Mouse (Mus musculus) embryonic stem cell, embryonic (primary cell): Measurements from ENCODE around the gene Gtf2a1.

Experiments
- CTCF ChIA-PET, 4 experiments: fragments of 300-600 bp in 2 of 4; fragments of 350-600 bp in 2 of 4; sonication (Branson Sonifier 250); formaldehyde crosslinking; loops; one replicate each; lab custom pipeline; 2022; ENCODE audit warnings: inconsistent platforms in 2 of 4; lab: Charles Lee
- POLR2A ChIA-PET, 4 experiments: fragments of 300-600 bp in 2 of 4; fragments of 350-600 bp in 2 of 4; sonication (Branson Sonifier 250); formaldehyde crosslinking; loops; one replicate each; lab custom pipeline; 2022; ENCODE audit warnings: antibody characterized with exemption in 4 of 4, inconsistent platforms in 1 of 4; lab: Charles Lee

Gtf2a1 gene

DNA sequence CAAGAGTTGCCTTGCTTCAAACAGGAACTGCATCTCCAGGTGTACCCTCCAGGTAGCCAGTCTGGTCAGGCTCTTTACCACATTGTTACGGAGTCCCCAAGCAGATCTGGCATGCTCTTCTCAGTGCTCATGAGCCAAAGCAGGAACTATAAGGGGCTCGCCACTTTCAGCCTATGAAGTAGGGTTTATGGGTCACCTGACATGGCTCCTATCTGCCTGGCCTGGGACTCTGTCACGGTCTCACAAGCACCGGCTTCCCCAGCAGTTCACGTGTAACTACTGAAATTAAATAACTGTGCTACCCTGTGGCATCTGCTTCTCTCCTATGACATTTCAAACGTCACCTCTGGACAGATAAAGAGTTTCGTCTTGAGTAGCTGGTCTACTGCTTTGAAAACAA is 50.1 kb downstream of the Gtf2a1 start:
- ChIA-PET POLR2A (interaction anchor here in 2 of 4 experiments (1.0 to 1.2 kb wide), 2 partner anchors 29 to 139 kb away, joined by 3 read pairs; no protein-coding TSS in a partner anchor), CTCF (interaction anchor here in 1 of 4 experiments (0.5 kb wide), 1 partner anchor 135 kb away, joined by 3 read pairs; no protein-coding TSS in a partner anchor)

DNA sequence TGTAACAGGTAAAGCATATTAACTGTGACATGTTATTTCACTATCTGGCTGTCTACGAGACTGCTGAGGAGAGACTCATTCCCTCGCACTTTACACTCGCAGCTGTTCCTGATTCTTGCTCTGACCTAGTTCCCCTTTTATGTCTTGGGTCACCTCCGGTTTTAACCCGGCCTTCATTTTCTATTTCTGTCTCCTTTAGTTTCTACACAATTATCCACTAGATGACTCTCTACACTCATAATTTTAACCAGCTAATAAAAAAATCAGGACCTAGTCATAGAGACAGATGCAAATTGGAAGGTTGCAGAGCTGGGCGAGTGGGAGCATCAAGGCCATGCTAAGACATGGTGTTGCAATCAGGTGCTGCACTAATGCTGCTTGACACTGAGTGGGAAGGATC is 55.8 kb downstream of the Gtf2a1 start:
- POLR2A ChIA-PET, result no interaction called here
- CTCF ChIA-PET, result interaction anchor here in 1 of 4 experiments (1.0 kb wide), 1 partner anchor 255 kb away, joined by 7 read pairs; no protein-coding TSS in a partner anchor

DNA sequence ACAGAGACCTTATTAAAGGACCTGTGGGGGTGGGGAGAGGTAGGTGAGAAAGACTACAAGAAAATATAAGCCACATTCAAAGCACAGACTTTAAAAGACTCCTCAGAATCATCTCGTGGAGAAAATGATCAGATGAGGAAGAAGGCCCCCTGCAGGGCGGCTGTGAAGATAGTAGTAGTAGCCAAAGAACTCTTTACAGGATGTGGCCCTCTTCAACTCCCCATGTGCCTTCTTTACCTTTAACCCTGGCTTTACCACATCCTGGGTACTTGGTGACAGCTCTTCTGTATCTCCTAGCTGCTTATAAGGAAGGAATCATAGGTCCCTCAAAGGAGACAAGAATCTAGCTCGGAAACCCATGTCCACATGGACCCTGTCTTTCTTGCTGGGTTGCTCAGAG is 66.7 kb downstream of the Gtf2a1 start:
- ChIA-PET CTCF (no interaction called here), POLR2A (no interaction called here)

DNA sequence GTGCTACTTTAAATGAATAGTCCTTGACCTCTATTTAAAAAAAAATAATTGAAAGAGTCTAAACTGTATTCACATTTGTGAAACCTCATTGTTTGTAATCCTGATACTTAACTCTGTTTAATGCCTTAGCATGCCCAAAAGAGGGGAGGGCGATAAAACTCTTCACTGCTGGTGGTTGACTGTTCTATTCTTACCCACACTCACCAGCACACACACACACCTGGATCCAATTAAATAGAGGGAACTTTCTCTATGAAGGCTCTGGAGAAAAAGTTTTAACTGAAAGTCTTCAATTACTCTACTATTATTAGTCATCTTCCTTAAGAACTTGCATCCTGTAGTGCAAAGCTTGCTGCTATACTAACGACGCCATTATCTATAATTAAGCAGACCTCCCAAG is 72.5 kb downstream of the Gtf2a1 start:
- CTCF ChIA-PET, result no interaction called here

DNA sequence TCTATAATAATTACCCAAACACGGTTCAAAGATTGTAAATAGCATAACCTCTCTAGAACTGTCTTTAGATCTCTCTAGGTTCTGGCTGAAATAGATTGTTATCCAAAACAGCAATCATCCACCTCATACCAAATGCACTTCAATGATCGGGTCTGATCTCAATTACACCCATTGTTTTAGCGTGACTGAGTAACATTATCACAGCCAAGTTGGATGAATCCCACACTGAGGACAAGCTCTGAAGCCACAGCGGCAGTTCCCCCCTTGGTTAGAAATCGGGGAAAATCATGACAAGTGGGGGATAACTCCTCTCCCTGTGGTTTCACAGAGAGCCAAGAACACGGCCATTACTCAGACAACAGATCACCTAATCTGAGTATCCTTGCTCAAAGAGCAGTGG is 76.3 kb downstream of the Gtf2a1 start:
- ChIA-PET POLR2A (interaction anchor here in 2 of 4 experiments (0.6 to 1.4 kb wide), 2 partner anchors 76 to 92 kb away, joined by 3 read pairs; partner anchors contain the start of gene Gtf2a1 (in 1 of the 2)), CTCF (no interaction called here)

More for the DNA sequence above, 72.5 kb downstream of the Gtf2a1 start:
- POLR2A ChIA-PET, result no interaction called here

DNA sequence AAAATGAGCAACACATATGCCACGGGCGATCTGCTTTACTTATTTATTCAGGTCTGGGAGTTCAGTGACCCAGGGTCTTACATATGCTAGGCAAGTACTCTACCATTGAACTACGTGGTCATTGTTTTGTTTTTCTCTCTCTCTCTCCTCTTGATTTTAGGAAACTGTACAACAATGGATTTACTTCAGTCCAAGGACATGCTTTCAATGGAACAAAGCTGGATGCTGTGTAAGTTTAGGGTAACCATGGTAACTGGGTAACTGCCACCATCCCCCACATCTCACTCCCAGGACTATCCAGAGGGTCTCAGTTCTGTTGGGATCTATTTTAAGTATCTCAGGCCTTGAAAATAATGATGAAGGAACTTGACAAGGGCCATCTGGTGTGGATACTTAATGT is 78.5 kb downstream of the Gtf2a1 start:
- POLR2A ChIA-PET, result no interaction called here
- CTCF ChIA-PET, result interaction anchor here in 1 of 4 experiments (1.0 kb wide), 1 partner anchor 277 kb away, joined by 3 read pairs; no protein-coding TSS in a partner anchor
